Mouse (Mus musculus): Measurements from ENCODE around the gene Vcl. TPM values are rescaled to one million over a fixed set of nuclear protein-coding genes. Genes with fewer than 3 reads are reported as not detected.

Gene Vcl
- polyA plus RNA-seq (2015; fragmentation: Nextera tagmentation; extraction: Ambion mirVana), result 12.2 and 12.8 TPM in 2 replicates

DNA sequence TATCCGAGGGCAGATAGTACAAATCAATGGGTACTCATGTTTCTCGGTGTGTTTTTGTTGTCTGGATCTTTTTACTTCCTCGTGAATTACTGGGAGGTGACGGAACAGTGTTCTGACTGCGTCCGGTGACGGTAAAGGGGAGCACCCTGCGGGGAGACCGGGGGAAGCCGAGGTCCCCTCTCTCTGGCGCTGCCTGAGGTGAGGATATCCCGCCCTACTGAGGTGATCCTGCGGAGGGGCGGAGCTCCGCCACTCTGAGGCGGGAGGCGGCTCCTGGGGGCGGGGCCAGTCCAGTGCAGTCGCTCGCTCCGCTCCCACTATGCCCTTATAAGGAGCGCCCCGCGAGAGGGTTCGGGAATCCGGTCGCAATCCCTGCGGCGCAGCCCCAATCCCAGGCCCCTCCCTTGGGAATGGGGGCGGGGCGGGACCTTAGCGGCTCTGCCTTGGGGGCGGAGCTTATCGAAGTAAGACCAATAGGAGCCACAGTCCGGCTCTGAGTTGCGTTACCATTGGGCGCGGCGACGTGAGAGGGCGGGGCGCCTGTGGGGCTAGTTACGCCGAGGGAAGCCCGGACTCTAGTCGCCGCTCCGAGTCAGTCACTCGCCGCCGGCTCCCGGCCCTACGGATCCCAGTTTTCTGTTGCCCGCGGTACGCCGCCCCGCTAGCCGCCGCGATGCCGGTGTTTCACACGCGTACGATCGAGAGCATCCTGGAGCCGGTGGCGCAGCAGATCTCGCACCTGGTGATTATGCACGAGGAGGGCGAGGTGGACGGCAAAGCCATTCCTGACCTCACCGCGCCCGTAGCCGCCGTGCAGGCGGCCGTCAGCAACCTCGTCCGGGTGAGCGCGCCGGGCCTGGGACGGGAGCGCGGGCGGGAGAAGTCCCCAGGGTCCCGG lies at the start of gene Vcl:
Gene Vcl (plus strand): TSS at position 551 of the 898 bp plus-strand sequence.
- Histone ChIP-seq H3K27me3 (replicated peaks) (no peaks in the 10 kb centered on the region; the same call in 1 of the 2 replicates), H3K36me3 (replicated peaks) (no peaks in the 10 kb centered on the region), H3K27ac (peak within 1 kb of the TSS; percentile 82), H3K4me1 (peaks cover 11% of the 10 kb centered on the region), H3K9ac (peak within 1 kb of the TSS; percentile 78), H3K4me2 (peak within 1 kb of the TSS; percentile 57), H3K4me3 (peak within 1 kb of the TSS; percentile 74), H3K9me3 (no peaks in the 10 kb centered on the region)
- WGBS, result under 1% methylated on average over 89 of the region's 89 CpGs
- peak; percentile 99 for ATAC-seq (replicated peaks)

DNA sequence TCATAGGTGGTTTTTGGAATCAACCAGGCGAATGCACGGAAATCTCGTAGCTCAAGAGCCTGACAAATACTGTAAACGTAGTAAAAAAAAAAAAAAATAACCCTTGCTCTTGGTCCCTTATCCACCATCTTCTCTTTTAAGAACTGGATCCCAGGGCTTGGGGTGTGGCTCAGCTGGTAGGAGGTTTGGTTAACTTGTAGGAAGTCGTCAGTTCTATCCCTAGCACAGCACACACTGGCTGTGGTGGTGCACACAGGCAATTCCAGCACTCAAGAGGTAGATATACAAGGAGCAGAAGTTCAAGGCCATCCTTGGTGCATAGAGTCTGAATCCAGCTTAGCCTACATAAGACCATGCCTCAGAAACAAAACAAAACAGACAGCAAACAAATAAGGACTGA lies 44.5 kb upstream of the Vcl start:
- no peak for ATAC-seq (replicated peaks)
- 82% methylated on average over 5 of the region's 5 CpGs for WGBS
- no peak overlapping the region for H3K4me3 ChIP-seq
- H3K9ac ChIP-seq, result no peak overlapping the region
- H3K9me3 ChIP-seq, result no peaks in the 10 kb centered on the region
- H3K27me3 ChIP-seq (replicated peaks), result no peaks in the 10 kb centered on the region
- H3K4me1 ChIP-seq, result no peaks in the 10 kb centered on the region
- no peak overlapping the region for H3K27ac ChIP-seq
- H3K36me3 ChIP-seq (replicated peaks), result no peaks in the 10 kb centered on the region
- H3K4me2 ChIP-seq, result no peak overlapping the region

GRCm38 (mm10) chr14:20885091-20885888 lies 43.9 kb upstream of the Vcl start:
- H3K4me3 ChIP-seq, result no peak overlapping the region
- no peaks in the 10 kb centered on the region for H3K27me3 ChIP-seq (replicated peaks)
- WGBS, result 39% methylated on average over 10 of the region's 10 CpGs
- H3K4me1 ChIP-seq, result no peaks in the 10 kb centered on the region
- H3K9ac ChIP-seq, result no peak overlapping the region
- ATAC-seq (replicated peaks), result no peak
- H3K9me3 ChIP-seq, result no peaks in the 10 kb centered on the region
- no peak overlapping the region for H3K4me2 ChIP-seq
- H3K36me3 ChIP-seq (replicated peaks), result no peaks in the 10 kb centered on the region
- H3K27ac ChIP-seq, result no peak overlapping the region

- no peaks in the 10 kb centered on the region for H3K4me1 ChIP-seq
- H3K27me3 ChIP-seq (replicated peaks), result no peaks in the 10 kb centered on the region
- no peaks in the 10 kb centered on the region for H3K36me3 ChIP-seq (replicated peaks)
- no peaks in the 10 kb centered on the region for H3K9me3 ChIP-seq
- 33% methylated on average over 4 of the region's 4 CpGs for WGBS
- no peak overlapping the region for H3K27ac ChIP-seq
- H3K9ac ChIP-seq, result no peak overlapping the region
- no peak for ATAC-seq (replicated peaks)
- no peak overlapping the region for H3K4me2 ChIP-seq
- no peak overlapping the region for H3K4me3 ChIP-seq
Measured at GRCm38 (mm10) chr14:20886266-20886665, 42.9 kb upstream of the Vcl start.

GRCm38 (mm10) chr14:20887541-20888085 lies 41.6 kb upstream of the Vcl start:
- H3K4me3 ChIP-seq, result no peak overlapping the region
- WGBS, result 89% methylated on average over 7 of the region's 7 CpGs
- no peak for ATAC-seq (replicated peaks)
- H3K27ac ChIP-seq, result no peak overlapping the region
- H3K27me3 ChIP-seq (replicated peaks), result no peaks in the 10 kb centered on the region
- no peaks in the 10 kb centered on the region for H3K4me1 ChIP-seq
- H3K36me3 ChIP-seq (replicated peaks), result no peaks in the 10 kb centered on the region
- H3K9me3 ChIP-seq, result no peaks in the 10 kb centered on the region
- H3K4me2 ChIP-seq, result no peak overlapping the region
- no peak overlapping the region for H3K9ac ChIP-seq

- Histone ChIP-seq H3K27me3 (replicated peaks) (no peaks in the 10 kb centered on the region), H3K4me2 (no peak overlapping the region), H3K36me3 (replicated peaks) (no peaks in the 10 kb centered on the region), H3K4me1 (no peaks in the 10 kb centered on the region), H3K4me3 (no peak overlapping the region), H3K27ac (no peak overlapping the region), H3K9me3 (no peaks in the 10 kb centered on the region), H3K9ac (no peak overlapping the region)
- 0 out of 2 replicates have a peak, but pooled peaks have one; percentile 37 for ATAC-seq (replicated peaks)
- 35% methylated on average over 9 of the region's 9 CpGs for WGBS
Measured at GRCm38 (mm10) chr14:20891941-20892402, 37.2 kb upstream of the Vcl start.

DNA sequence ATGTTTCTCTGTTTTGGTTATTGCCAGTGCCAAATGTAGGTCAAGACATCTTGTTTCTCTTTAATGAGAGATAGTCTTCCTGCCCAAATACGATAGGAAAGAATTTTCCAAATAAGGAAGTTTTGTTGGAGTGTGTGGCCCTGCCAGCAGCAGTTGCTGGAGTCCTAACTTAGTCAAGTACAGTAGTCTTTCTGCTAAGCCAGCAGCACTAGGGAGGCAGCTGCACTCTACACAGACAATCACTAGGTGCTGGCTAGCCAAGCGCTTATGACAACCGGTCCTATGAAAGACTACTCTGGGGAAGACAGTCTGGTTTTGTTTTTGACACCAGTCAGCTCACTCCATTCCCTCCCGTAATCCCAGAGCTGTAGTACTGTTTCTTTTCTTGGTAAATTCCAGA lies 35.4 kb upstream of the Vcl start:
- ATAC-seq (replicated peaks), result no peak
- Histone ChIP-seq H3K4me2 (no peak overlapping the region), H3K27me3 (replicated peaks) (no peaks in the 10 kb centered on the region), H3K36me3 (replicated peaks) (no peaks in the 10 kb centered on the region), H3K4me1 (no peaks in the 10 kb centered on the region), H3K4me3 (no peak overlapping the region), H3K9ac (no peak overlapping the region), H3K27ac (no peak overlapping the region), H3K9me3 (no peaks in the 10 kb centered on the region)
- WGBS, result 88% methylated on average over 4 of the region's 4 CpGs

GRCm38 (mm10) chr14:20901267-20901666 lies 27.9 kb upstream of the Vcl start:
- no peaks in the 10 kb centered on the region for H3K4me1 ChIP-seq
- no peak for ATAC-seq (replicated peaks)
- no peak overlapping the region for H3K27ac ChIP-seq
- 94% methylated on average over 3 of the region's 3 CpGs for WGBS
- no peak overlapping the region for H3K4me3 ChIP-seq
- no peaks in the 10 kb centered on the region for H3K9me3 ChIP-seq
- H3K4me2 ChIP-seq, result no peak overlapping the region
- H3K27me3 ChIP-seq (replicated peaks), result no peaks in the 10 kb centered on the region
- H3K36me3 ChIP-seq (replicated peaks), result no peaks in the 10 kb centered on the region
- H3K9ac ChIP-seq, result no peak overlapping the region

- Histone ChIP-seq H3K27me3 (replicated peaks) (no peaks in the 10 kb centered on the region), H3K36me3 (replicated peaks) (no peaks in the 10 kb centered on the region), H3K4me3 (no peak overlapping the region), H3K4me2 (no peak overlapping the region), H3K4me1 (no peaks in the 10 kb centered on the region), H3K9ac (no peak overlapping the region), H3K9me3 (no peaks in the 10 kb centered on the region), H3K27ac (no peak overlapping the region)
- WGBS, result 86% methylated on average over 6 of the region's 6 CpGs
- ATAC-seq (replicated peaks), result no peak
Measured at GRCm38 (mm10) chr14:20903137-20903536, 26.1 kb upstream of the Vcl start.

GRCm38 (mm10) chr14:20911811-20912210 lies 17.4 kb upstream of the Vcl start:
- Histone ChIP-seq H3K9ac (no peak overlapping the region), H3K27me3 (replicated peaks) (no peaks in the 10 kb centered on the region), H3K36me3 (replicated peaks) (no peaks in the 10 kb centered on the region), H3K4me1 (no peaks in the 10 kb centered on the region), H3K27ac (no peak overlapping the region), H3K4me3 (no peak overlapping the region), H3K4me2 (no peak overlapping the region), H3K9me3 (no peaks in the 10 kb centered on the region)
- ATAC-seq (replicated peaks), result no peak
- WGBS, result 93% methylated on average over 2 of the region's 2 CpGs

DNA sequence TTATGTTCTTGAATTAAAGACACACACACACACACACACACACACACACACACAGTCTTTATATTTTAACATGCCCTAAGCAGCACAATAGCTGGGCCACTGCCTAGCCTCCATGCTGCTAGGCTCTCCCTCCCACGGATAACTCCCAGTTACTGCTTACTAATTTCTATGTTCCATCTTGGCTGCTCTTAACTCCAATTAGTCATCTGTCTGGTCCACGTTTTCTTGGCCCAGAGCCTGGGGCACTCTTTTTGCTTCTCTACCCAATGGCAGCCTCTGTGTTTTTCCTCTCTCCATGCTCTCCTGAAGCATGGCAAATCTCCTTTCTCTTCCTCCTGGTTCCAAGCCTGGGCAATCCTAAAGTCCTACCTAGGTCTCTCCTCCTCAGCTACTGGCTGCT lies 14.8 kb upstream of the Vcl start:
- ATAC-seq (replicated peaks), result no peak
- H3K4me3 ChIP-seq, result no peak overlapping the region
- no peaks in the 10 kb centered on the region for H3K36me3 ChIP-seq (replicated peaks)
- WGBS, result 50% methylated on average over 2 of the region's 2 CpGs
- no peak overlapping the region for H3K9ac ChIP-seq
- no peak overlapping the region for H3K4me2 ChIP-seq
- no peaks in the 10 kb centered on the region for H3K4me1 ChIP-seq
- no peaks in the 10 kb centered on the region for H3K27me3 ChIP-seq (replicated peaks)
- H3K27ac ChIP-seq, result no peak overlapping the region
- no peaks in the 10 kb centered on the region for H3K9me3 ChIP-seq
